Mouse (Mus musculus) CH12.LX (cell line): ENCODE measurements around the gene Recql5. TPM values are rescaled to one million over a fixed set of nuclear protein-coding genes. Genes with fewer than 3 reads are reported as not detected.

Experiments used
- DNase-seq: peaks from one replicate; pipeline ENCODE4 v3.0.0-alpha.2; 2013; ENCODE audit errors: extremely low read depth
- H3K27ac ChIP-seq: 2 replicates; pipeline ENCODE4 v1.5.1; 2012; ENCODE audit warnings: low read depth, mild to moderate bottlenecking, control low read depth, moderate library complexity; ENCODE audit not compliant: insufficient read depth
- H3K27me3 ChIP-seq: replicated peaks from 2 replicates; pipeline ENCODE3; 2012; ENCODE audit warnings: inconsistent platforms
- H3K36me3 ChIP-seq, 2 experiments: replicated peaks in 1 of 2; 2 replicates each; pipeline versions ENCODE3 to v1.6.1; 2012; ENCODE audit warnings: inconsistent platforms in 1 of 2, low read length in 1 of 2, mild to moderate bottlenecking in 1 of 2, mixed read lengths in 1 of 2, moderate library complexity in 1 of 2; ENCODE audit not compliant: control insufficient read depth in 1 of 2, insufficient read depth in 1 of 2
- H3K4me1 ChIP-seq, 2 experiments: 2 replicates each; pipeline ENCODE4 v1.6.1; 2012; ENCODE audit warnings: inconsistent platforms in 1 of 2, moderate library complexity in 1 of 2; ENCODE audit not compliant: insufficient read depth in 2 of 2, control insufficient read depth in 1 of 2
- H3K4me2 ChIP-seq: 2 replicates; pipeline ENCODE4 v1.6.1; 2012; ENCODE audit warnings: low read depth, mild to moderate bottlenecking, control low read depth; ENCODE audit not compliant: poor library complexity, insufficient read depth, severe bottlenecking
- H3K4me3 ChIP-seq, 3 experiments: fragments of 150-350 bp in 1 of 3; sonication (generic) in 1 of 3; replicated peaks in 1 of 3; 2 replicates each; pipeline versions ENCODE3 to v1.5.1; 2011 to 2012; ENCODE audit warnings: low read depth in 2 of 3, low read length in 2 of 3, mild to moderate bottlenecking in 2 of 3, moderate library complexity in 2 of 3, control low read depth in 1 of 3, improper control_type of control experiment in 1 of 3, inconsistent platforms in 1 of 3, mixed read lengths in 1 of 3; ENCODE audit not compliant: poor library complexity in 1 of 3
- H3K79me2 ChIP-seq: replicated peaks from 2 replicates; pipeline ENCODE4 v1.6.1; 2012; ENCODE audit warnings: mild to moderate bottlenecking, moderate library complexity; ENCODE audit not compliant: control insufficient read depth, poor library complexity, insufficient read depth, severe bottlenecking; ENCODE audit errors: extremely low read depth
- H3K9ac ChIP-seq: 2 replicates; pipeline ENCODE4 v1.6.1; 2012; ENCODE audit warnings: low read depth, mild to moderate bottlenecking, control low read depth, moderate library complexity; ENCODE audit not compliant: insufficient read depth
- H3K9me3 ChIP-seq: replicated peaks from 2 replicates; pipeline ENCODE3; 2012; ENCODE audit warnings: low read length, inconsistent platforms, mixed read lengths
- BHLHE40 ChIP-seq: IDR thresholded peaks from 2 replicates; pipeline ENCODE4 v1.6.1; 2011; ENCODE audit warnings: mild to moderate bottlenecking, low read depth, low read length, improper control_type of control experiment
- CHD2 ChIP-seq: IDR thresholded peaks from 2 replicates; pipeline ENCODE4 v1.6.1; 2011; ENCODE audit warnings: low read length, improper control_type of control experiment
- CTCF ChIP-seq, 2 experiments: IDR thresholded peaks in 1 of 2; conservative IDR thresholded peaks in 1 of 2; 2 replicates each; pipeline ENCODE4 v1.5.1; 2011 to 2012; ENCODE audit warnings: low read depth in 2 of 2, low read length in 2 of 2, improper control_type of control experiment in 1 of 2, inconsistent platforms in 1 of 2, mild to moderate bottlenecking in 1 of 2, moderate library complexity in 1 of 2
- EP300 ChIP-seq: IDR thresholded peaks from 2 replicates; pipeline ENCODE4 v1.6.1; 2011; ENCODE audit warnings: low read length, improper control_type of control experiment
- ETS1 ChIP-seq: conservative IDR thresholded peaks from 2 replicates; pipeline ENCODE4 v1.6.1; 2012; ENCODE audit warnings: low read depth, mild to moderate bottlenecking, inconsistent platforms, low read length, improper control_type of control experiment, moderate library complexity
- HCFC1 ChIP-seq: IDR thresholded peaks from 2 replicates; pipeline ENCODE4 v1.6.1; 2012; ENCODE audit warnings: low read depth, mild to moderate bottlenecking, inconsistent platforms, low read length, improper control_type of control experiment
- IRF4 ChIP-seq: IDR thresholded peaks from 2 replicates; pipeline ENCODE4 v1.6.1; 2014; ENCODE audit warnings: low read depth, mild to moderate bottlenecking, inconsistent platforms, low read length, improper control_type of control experiment
- JUN ChIP-seq: IDR thresholded peaks from 2 replicates; pipeline ENCODE4 v1.6.1; 2011; ENCODE audit warnings: low read depth, mild to moderate bottlenecking, low read length, improper control_type of control experiment, moderate library complexity; ENCODE audit not compliant: insufficient read depth
- JUND ChIP-seq: conservative IDR thresholded peaks from 2 replicates; pipeline ENCODE4 v1.6.1; 2011; ENCODE audit warnings: low read depth, low read length, improper control_type of control experiment
- MAX ChIP-seq: IDR thresholded peaks from 2 replicates; pipeline ENCODE4 v1.6.1; 2011; ENCODE audit warnings: low read length, improper control_type of control experiment
- NRF1 ChIP-seq: IDR thresholded peaks from 2 replicates; pipeline ENCODE4 v1.6.1; 2014; ENCODE audit warnings: low read depth, mild to moderate bottlenecking, inconsistent platforms, low read length, improper control_type of control experiment, moderate library complexity
- RAD21 ChIP-seq: IDR thresholded peaks from 2 replicates; pipeline ENCODE4 v1.6.1; 2011; ENCODE audit warnings: low read depth, mild to moderate bottlenecking, low read length, improper control_type of control experiment, moderate library complexity
- RCOR1 ChIP-seq: conservative IDR thresholded peaks from 2 replicates; pipeline ENCODE4 v1.6.1; 2012; ENCODE audit warnings: low read depth, mild to moderate bottlenecking, inconsistent platforms, low read length, improper control_type of control experiment
- SMC3 ChIP-seq: IDR thresholded peaks from 2 replicates; pipeline ENCODE4 v1.6.1; 2011; ENCODE audit warnings: low read depth, low read length, improper control_type of control experiment
- TCF12 ChIP-seq: IDR thresholded peaks from 2 replicates; pipeline ENCODE4 v1.6.1; 2014; ENCODE audit warnings: low read depth, mild to moderate bottlenecking, inconsistent platforms, low read length, improper control_type of control experiment
- UBTF ChIP-seq: IDR thresholded peaks from 2 replicates; pipeline ENCODE4 v1.6.1; 2012; ENCODE audit warnings: low read depth, mild to moderate bottlenecking, inconsistent platforms, low read length, improper control_type of control experiment, moderate library complexity
- USF1 ChIP-seq: IDR thresholded peaks from 2 replicates; pipeline ENCODE4 v1.6.1; 2014; ENCODE audit warnings: low read depth, mild to moderate bottlenecking, inconsistent platforms, low read length, improper control_type of control experiment
- ZKSCAN1 ChIP-seq: IDR thresholded peaks from 2 replicates; pipeline ENCODE4 v1.6.1; 2012; ENCODE audit warnings: low read depth, inconsistent platforms, low read length, improper control_type of control experiment, borderline replicate concordance
- ZMIZ1 ChIP-seq: IDR thresholded peaks from 2 replicates; pipeline ENCODE4 v1.6.1; 2012; ENCODE audit warnings: low read depth, mild to moderate bottlenecking, inconsistent platforms, low read length, improper control_type of control experiment
- dilution Hi-C: fragments of 300-500 bp; cut with MboI; formaldehyde crosslinking; loops from 2 replicates; pipeline ENCODE4 v1.14.3; 2020; ENCODE audit warnings: low sequenced_read_pairs; ENCODE audit not compliant: extremely low pct_unique_long_range_greater_than_20kb, extremely low pct_ligation_motif_present
- in situ Hi-C: fragments of 300-500 bp; cut with MboI; formaldehyde crosslinking; loops from 3 replicates; pipeline ENCODE4 v1.14.3; 2019; ENCODE audit warnings: low sequenced_read_pairs, low pct_ligation_motif_present, low pct_unique_long_range_greater_than_20kb, mixed read lengths
- polyA plus RNA-seq: library from polyadenylated mRNA; unstranded; fragments of >175 nt; gene quantifications from 2 replicates; pipeline ENCODE4 v1.2.1, GENCODE M21; 2012; ENCODE audit warnings: low read depth; ENCODE audit not compliant: insufficient read length
- total RNA-seq, 2 experiments: library from RNA; depleted of rRNA; stranded (reverse); fragments of 300-350 nt in 1 of 2; fragments of >200 nt in 1 of 2; gene quantifications; 2 replicates each; pipeline ENCODE4 v1.2.3; 2012 to 2014

Recql5 gene
- total and polyA plus RNA-seq, 3 experiments = 21.8 to 43.3 (median 31.0) TPM

DNA sequence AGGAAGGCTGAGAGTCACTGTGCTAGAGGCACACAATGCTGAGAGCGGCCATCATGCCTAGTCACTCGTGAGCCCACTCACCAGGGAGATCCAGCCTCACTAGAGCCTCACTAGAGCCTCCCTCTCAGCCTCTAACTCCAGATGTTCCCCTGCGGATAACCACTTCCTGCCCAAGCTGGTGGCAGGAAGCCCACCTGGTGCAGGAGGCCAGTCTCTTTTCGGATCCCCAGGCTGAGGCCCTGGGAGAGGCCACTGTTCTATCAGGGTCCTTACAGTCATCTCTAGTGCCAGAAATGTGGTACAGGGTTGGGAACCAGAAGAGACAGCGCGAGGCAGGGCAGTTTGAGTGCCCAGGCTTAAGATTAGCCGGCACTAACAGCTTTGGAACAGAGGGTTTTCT is 34.8 kb downstream of the Recql5 start:
- H3K4me1 ChIP-seq = peaks cover 9 to 60% of the 10 kb centered on the region in 2 experiments; a peak in 3 of 4 replicates
- TF ChIP-seq NRF1 = no peak
- TF ChIP-seq USF1 = no peak
- TF ChIP-seq RCOR1 = no peak
- TF ChIP-seq BHLHE40 = peak; percentile 38
- peak; percentile 44; the same call in 1 of the 2 replicates for TF ChIP-seq EP300
- peak; percentile 43; the same call in 1 of the 2 replicates for TF ChIP-seq TCF12
- no peak for TF ChIP-seq MAX
- TF ChIP-seq SMC3 = no peak
- peak; percentile 71 for DNase-seq
- in situ Hi-C loops = no loop called here
- H3K27ac ChIP-seq = no peak overlapping the region
- no peaks in the 10 kb centered on the region for H3K79me2 ChIP-seq
- H3K36me3 ChIP-seq = peaks cover 41 to 86% of the 10 kb centered on the region in 2 experiments
- H3K27me3 ChIP-seq = no peaks in the 10 kb centered on the region
- no peaks in the 10 kb centered on the region for H3K9me3 ChIP-seq
- no peak overlapping the region for H3K9ac ChIP-seq
- H3K4me2 ChIP-seq = no peak overlapping the region
- no peak overlapping the region for H3K4me3 ChIP-seq
- dilution Hi-C loops = no loop called here

DNA sequence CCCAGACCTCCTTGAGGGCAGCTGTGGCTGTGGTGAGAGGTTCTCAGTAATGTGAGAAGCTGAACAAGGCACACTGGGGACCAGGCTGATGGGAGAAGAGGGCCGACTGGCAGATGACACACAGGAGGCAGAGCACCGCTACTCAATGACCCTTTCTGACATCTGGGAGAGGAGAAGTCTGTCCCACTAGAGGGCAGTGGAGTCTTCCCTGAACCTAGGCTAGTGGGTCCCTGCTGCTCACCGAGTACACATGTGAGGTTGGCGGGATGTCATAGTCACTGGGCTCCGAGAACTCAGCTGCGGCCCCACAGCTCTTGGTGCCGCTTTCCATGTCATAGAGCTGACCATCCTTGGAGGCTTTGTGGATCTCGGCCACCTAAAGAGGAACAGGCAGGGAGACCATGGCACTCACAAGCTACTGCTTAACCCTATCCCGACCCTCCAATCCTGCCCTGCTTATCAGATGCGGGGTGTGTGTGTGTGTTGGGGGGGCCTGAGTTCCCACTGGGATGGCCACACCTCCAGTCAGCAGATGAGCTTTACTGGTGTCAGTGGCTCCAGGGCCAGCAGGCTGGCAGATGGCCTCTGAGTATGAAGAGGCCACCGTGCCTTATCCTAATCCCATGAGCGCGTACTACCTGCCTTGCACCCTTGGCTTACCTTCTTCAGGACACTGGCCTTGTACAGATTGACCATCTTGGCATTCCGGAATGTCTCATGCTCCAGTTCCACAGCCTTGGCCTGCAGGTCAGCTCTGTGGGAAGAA is 38.3 kb downstream of the Recql5 start:
- dilution Hi-C loops = no loop called here
- in situ Hi-C loops = no loop called here
- Histone ChIP-seq H3K79me2 (no peaks in the 10 kb centered on the region), H3K9me3 (no peaks in the 10 kb centered on the region), H3K27me3 (no peaks in the 10 kb centered on the region), H3K4me2 (no peak overlapping the region), H3K4me1 (peaks cover 4 to 25% of the 10 kb centered on the region in 2 experiments; a peak in 3 of 4 replicates), H3K4me3 (no peak overlapping the region), H3K27ac (no peak overlapping the region), H3K36me3 (peaks cover 59 to 89% of the 10 kb centered on the region in 2 experiments), H3K9ac (no peak overlapping the region)
- DNase-seq = peak; percentile 61
- TF ChIP-seq CTCF (conservative IDR thresholded peaks at IDR 0.05 in 1 of 2, IDR thresholded peaks at IDR 0.05 in 1 of 2; ENCODE audit: low read depth in 2 of 2, low read length in 2 of 2) = peak in 1 of 2 experiments; percentile 72; a peak in 3 of 4 replicates
- no peak for TF ChIP-seq ZKSCAN1
- TF ChIP-seq CHD2 = no peak
- TF ChIP-seq NRF1 = no peak
- no peak for TF ChIP-seq ZMIZ1
- no peak for TF ChIP-seq ETS1
- peak; percentile 60 for TF ChIP-seq RAD21
- TF ChIP-seq HCFC1 = no peak
- no peak for TF ChIP-seq UBTF
- TF ChIP-seq IRF4 = no peak
- no peak for TF ChIP-seq JUND
- TF ChIP-seq SMC3 = peak; percentile 64
- TF ChIP-seq JUN = no peak
- TF ChIP-seq EP300 = no peak
- TF ChIP-seq MAX = no peak
